Mouse (Mus musculus) liver, postnatal 0 days (tissue): ENCODE measurements around the gene Ccdc33. TPM values are rescaled to one million over a fixed set of nuclear protein-coding genes. Genes with fewer than 3 reads are reported as not detected.
A peak's percentile ranks its signal among the peaks of the same experiment; 100 is the strongest.

Source experiments
- ATAC-seq: fragments of 200-750 bp; cut with Nextera tagmentation; 2 replicates; pipeline ENCODE4 v1.8.0; 2017; ENCODE audit warnings: mild to moderate bottlenecking, moderate library complexity
- DNase-seq: peaks from one replicate; pipeline ENCODE4 v3.0.0-alpha.2; 2016
- H3K27ac ChIP-seq: fragments of 300-500 bp; sonication (generic); 2 replicates; pipeline ENCODE4 v1.5.1; 2014; ENCODE audit warnings: antibody characterized with exemption, moderate library complexity, mild to moderate bottlenecking, low read depth
- H3K27me3 ChIP-seq: fragments of 300-500 bp; sonication (generic); 2 replicates; pipeline ENCODE4 v1.6.1; 2014; ENCODE audit warnings: low read length, control low read depth, mixed read lengths; ENCODE audit not compliant: insufficient read depth
- H3K36me3 ChIP-seq: fragments of 300-500 bp; sonication (generic); replicated peaks from 2 replicates; pipeline ENCODE4 v1.6.1; 2014; ENCODE audit warnings: mild to moderate bottlenecking, control low read depth, low read length, moderate library complexity, mixed read lengths; ENCODE audit not compliant: insufficient read depth
- H3K4me1 ChIP-seq: fragments of 300-500 bp; sonication (generic); 2 replicates; pipeline ENCODE4 v1.6.1; 2014; ENCODE audit warnings: antibody characterized with exemption, mild to moderate bottlenecking, control low read depth; ENCODE audit not compliant: insufficient read depth
- H3K4me2 ChIP-seq: fragments of 300-500 bp; sonication (generic); 2 replicates; pipeline ENCODE4 v1.6.1; 2014; ENCODE audit warnings: low read depth, mild to moderate bottlenecking, low read length, moderate library complexity, mixed read lengths
- H3K4me3 ChIP-seq: fragments of 300-500 bp; sonication (generic); 2 replicates; pipeline ENCODE4 v1.5.1; 2014; ENCODE audit warnings: low read depth, low read length
- H3K9ac ChIP-seq: fragments of 300-500 bp; sonication (generic); replicated peaks from 2 replicates; pipeline ENCODE4 v1.6.1; 2014; ENCODE audit warnings: mild to moderate bottlenecking, moderate library complexity
- H3K9me3 ChIP-seq: fragments of 300-500 bp; sonication (generic); 2 replicates; pipeline ENCODE4 v1.6.1; 2016; ENCODE audit warnings: mild to moderate bottlenecking, control low read depth, low read length, mixed read lengths
- CTCF ChIP-seq: sonication (generic); IDR thresholded peaks from 2 replicates; pipeline ENCODE4 v1.5.1; 2016; ENCODE audit warnings: antibody characterized with exemption, low read depth
- EP300 ChIP-seq: IDR thresholded peaks from 2 replicates; pipeline ENCODE4 v1.6.1; 2016; ENCODE audit warnings: antibody characterized with exemption, low read depth, mild to moderate bottlenecking
- WGBS: fragments of 180-500 bp; shearing (Covaris S2); extraction: QIAGEN DNeasy Blood & Tissue Kit; methylation state at CpG from one replicate; pipeline ENCODE4 v1.1.7; 2014; ENCODE audit not compliant: insufficient replicate concordance; 5-methylcytosine and 5-hydroxymethylcytosine counted together
- polyA plus RNA-seq: library from polyadenylated mRNA; unstranded; fragments of >200 nt; fragmentation: Nextera tagmentation; extraction: Ambion mirVana; gene quantifications from 2 replicates; pipeline ENCODE4 v1.2.1, GENCODE M21; 2015

Ccdc33 gene
- polyA plus RNA-seq, 1 experiment from 2014 or later, result not detected

DNA sequence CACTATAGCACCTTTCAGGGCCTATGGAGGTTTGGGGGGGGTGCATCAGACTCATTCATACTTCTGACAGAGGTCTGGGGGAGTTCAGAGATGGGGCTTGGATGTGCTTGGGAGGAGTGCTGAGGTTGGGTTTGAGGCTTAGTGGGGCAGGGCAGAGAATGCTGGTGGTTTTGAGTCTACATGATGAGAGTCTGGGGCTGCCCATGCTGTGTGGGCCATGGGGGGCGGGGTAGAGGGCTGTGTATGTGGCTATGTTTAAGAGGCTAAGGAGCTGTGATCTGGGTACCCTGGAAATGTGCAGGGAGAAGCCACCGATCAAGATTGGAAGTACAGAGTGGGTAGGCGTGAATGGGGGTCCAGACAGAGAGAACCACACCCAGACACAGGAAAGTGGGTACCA, 126.6 kb downstream of the Ccdc33 start:
- peaks cover 4% of the 10 kb centered on the region for H3K27me3 ChIP-seq
- DNase-seq (no peak), ATAC-seq (no peak)
- H3K9me3 ChIP-seq, result no peaks in the 10 kb centered on the region
- 79% methylated on average over 3 of the region's 3 CpGs for WGBS
- H3K9ac ChIP-seq, result no peak overlapping the region
- H3K36me3 ChIP-seq, result no peaks in the 10 kb centered on the region
- H3K4me3 ChIP-seq, result no peak overlapping the region
- TF ChIP-seq CTCF (no peak), EP300 (no peak)
- H3K27ac ChIP-seq, result no peak overlapping the region
- H3K4me1 ChIP-seq, result no peaks in the 10 kb centered on the region
- no peak overlapping the region for H3K4me2 ChIP-seq

DNA sequence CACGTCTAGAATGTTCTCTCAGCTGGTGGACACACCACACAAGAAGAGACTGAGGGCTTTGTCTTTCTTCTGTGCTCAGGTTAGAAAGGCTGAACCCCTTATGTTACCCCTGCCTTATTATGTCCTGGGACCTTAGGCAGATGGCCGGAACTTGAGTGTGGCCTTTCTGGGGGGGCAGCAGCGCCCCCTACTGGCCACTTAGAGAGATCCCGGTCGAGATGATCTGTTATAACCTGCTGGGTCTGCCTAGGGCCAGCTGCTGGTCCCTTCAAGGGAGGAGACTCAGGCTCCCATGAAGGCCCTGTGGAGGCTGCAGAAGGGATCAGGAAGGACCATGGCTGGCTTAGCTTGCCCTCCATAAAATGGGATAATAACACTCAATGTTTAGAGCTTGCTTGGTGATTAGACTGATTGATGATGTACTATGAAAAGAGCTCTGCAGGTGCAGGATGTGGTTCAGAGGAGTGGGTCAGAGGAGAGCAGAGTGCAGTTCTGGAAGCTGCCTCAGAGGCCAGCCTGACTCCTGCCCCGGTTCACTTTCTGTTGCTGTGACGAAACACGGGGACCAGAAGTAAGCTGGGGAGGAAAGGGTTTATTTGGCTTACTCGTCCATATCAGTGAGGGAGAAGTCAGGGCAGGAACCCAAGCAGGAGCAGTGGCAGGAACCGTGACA, 128.0 kb downstream of the Ccdc33 start:
- TF ChIP-seq EP300 (no peak), CTCF (peak; percentile 84)
- Histone ChIP-seq H3K27me3 (no peaks in the 10 kb centered on the region), H3K4me1 (no peaks in the 10 kb centered on the region), H3K4me3 (no peak overlapping the region), H3K4me2 (no peak overlapping the region), H3K9me3 (no peaks in the 10 kb centered on the region), H3K9ac (no peak overlapping the region), H3K36me3 (no peaks in the 10 kb centered on the region), H3K27ac (no peak overlapping the region)
- ATAC-seq (peak; percentile 15; the same call in 1 of the 2 replicates), DNase-seq (peak; percentile 58)
- 21% methylated on average over 10 of the region's 10 CpGs for WGBS

DNA sequence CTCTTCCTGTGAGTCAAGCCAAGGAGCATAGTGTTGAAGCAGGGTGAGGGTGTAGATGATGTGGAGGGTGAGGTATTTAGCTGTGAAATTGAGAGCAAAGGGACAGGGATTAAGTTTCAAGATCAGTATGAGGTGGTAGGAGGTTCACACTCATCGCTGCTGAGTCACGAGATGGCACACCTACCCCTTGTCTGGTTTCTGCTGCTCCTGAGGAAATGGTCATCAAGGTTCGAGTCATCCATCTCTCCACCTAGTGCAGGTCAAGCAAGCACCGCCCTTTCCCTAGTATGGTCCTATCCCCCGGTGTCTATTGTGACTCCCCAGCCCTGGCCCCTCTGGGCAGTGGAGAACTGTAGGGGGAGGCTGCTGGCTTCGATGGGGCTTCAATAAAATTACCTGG, 129.3 kb downstream of the Ccdc33 start:
- no peak overlapping the region for H3K9ac ChIP-seq
- DNase-seq, result no peak
- no peak for ATAC-seq
- no peaks in the 10 kb centered on the region for H3K27me3 ChIP-seq
- H3K36me3 ChIP-seq, result no peaks in the 10 kb centered on the region
- WGBS, result 78% methylated on average over 6 of the region's 6 CpGs
- H3K4me3 ChIP-seq, result no peak overlapping the region
- TF ChIP-seq EP300, result no peak
- TF ChIP-seq CTCF, result no peak
- H3K4me1 ChIP-seq, result no peaks in the 10 kb centered on the region
- H3K4me2 ChIP-seq, result no peak overlapping the region
- H3K9me3 ChIP-seq, result no peaks in the 10 kb centered on the region
- no peak overlapping the region for H3K27ac ChIP-seq

DNA sequence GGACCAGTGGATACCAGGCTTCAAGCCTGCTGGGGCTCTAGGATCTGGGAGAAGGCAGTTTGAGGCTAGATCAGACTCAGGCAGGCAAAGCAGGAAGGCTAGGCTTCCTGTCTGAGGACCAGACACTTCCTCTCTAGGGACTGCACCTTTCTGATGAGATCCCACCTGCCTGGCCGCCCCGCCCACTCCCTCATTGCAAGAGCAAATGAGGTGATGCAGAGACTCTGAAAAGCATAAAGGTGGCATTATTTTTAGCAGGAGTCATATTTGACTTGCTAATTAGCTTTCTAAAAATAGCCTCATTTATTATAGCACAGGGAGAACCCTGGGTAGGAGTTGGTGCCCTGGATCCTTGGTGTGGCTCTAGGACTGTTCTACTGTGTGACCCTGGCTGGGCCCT, 130.5 kb downstream of the Ccdc33 start:
- TF ChIP-seq EP300 (no peak), CTCF (no peak)
- ATAC-seq, result no peak
- Histone ChIP-seq H3K4me2 (no peak overlapping the region), H3K36me3 (no peaks in the 10 kb centered on the region), H3K9me3 (no peaks in the 10 kb centered on the region), H3K9ac (no peak overlapping the region), H3K27me3 (no peaks in the 10 kb centered on the region), H3K4me3 (no peak overlapping the region), H3K4me1 (no peaks in the 10 kb centered on the region), H3K27ac (no peak overlapping the region)
- 58% methylated on average over 2 of the region's 2 CpGs for WGBS
- DNase-seq, result no peak

DNA sequence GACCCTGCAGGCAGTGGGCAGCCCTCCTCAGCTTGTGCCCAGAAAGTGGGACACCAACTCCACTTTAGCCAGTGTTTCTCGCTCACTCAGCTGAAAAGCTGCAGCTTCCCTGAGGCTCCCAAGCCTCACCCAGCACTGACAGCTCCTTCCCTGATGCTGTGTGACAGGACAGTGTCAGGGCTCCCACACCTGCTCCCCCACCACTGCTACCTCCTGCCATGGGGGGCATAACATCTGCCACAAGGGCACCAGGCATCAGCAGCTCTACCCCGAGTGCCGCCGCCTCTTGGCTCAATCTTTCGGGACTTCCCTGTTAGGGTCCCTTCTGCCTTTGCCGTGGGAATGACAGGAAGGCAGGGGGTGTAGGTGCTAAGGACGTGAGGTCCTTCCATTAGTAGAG, 132.3 kb downstream of the Ccdc33 start:
- no peak overlapping the region for H3K4me3 ChIP-seq
- no peaks in the 10 kb centered on the region for H3K27me3 ChIP-seq
- TF ChIP-seq EP300 (no peak), CTCF (no peak)
- no peaks in the 10 kb centered on the region for H3K36me3 ChIP-seq
- H3K27ac ChIP-seq, result no peak overlapping the region
- H3K9me3 ChIP-seq, result no peaks in the 10 kb centered on the region
- 69% methylated on average over 7 of the region's 7 CpGs for WGBS
- no peak for DNase-seq
- no peak for ATAC-seq
- H3K4me2 ChIP-seq, result no peak overlapping the region
- no peak overlapping the region for H3K9ac ChIP-seq
- H3K4me1 ChIP-seq, result no peaks in the 10 kb centered on the region

DNA sequence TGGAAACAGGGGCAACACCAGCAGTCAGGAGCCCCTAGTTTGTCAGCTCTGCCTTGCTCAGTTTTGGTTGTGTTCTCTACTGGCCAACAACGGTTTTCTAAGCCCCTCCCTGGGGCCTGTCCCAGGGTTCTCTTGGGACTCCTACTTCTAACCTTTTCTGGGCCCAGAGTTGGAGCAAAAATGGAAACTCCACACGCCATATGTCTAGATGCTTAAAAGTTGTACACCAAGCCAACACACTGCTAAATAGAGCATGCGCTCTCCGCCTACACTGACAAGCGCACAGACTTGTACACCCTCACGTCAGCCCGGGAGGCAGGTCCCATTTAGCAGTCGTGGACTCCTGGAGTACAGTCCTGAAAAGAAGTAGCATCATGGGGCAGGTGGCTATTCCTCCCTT, 133.3 kb downstream of the Ccdc33 start:
- ATAC-seq (no peak), DNase-seq (no peak)
- H3K9ac ChIP-seq, result no peak overlapping the region
- no peaks in the 10 kb centered on the region for H3K9me3 ChIP-seq
- no peaks in the 10 kb centered on the region for H3K36me3 ChIP-seq
- no peaks in the 10 kb centered on the region for H3K4me1 ChIP-seq
- no peak overlapping the region for H3K4me2 ChIP-seq
- H3K4me3 ChIP-seq, result no peak overlapping the region
- 79% methylated on average over 8 of the region's 8 CpGs for WGBS
- TF ChIP-seq CTCF, result no peak
- TF ChIP-seq EP300, result no peak
- no peaks in the 10 kb centered on the region for H3K27me3 ChIP-seq
- H3K27ac ChIP-seq, result no peak overlapping the region
